Mouse (Mus musculus) heart, postnatal 36 days (tissue): ENCODE data around the gene Miip. TPM values are rescaled to one million over a fixed set of nuclear protein-coding genes. Genes with fewer than 3 reads are reported as not detected.
"Not testable (repeated sequence)": the region's sequence is repeated elsewhere in the genome, so short reads cannot be mapped to it uniquely, and the experiment has no call there.

ENCODE experiments used
- DNase-seq, 2 experiments: peaks; one replicate each; pipeline ENCODE4 v3.0.0; 2021 to 2022
- intact Hi-C: fragments of 180-260 bp; cut with DNase I; formaldehyde crosslinking; loops from one replicate; pipeline ENCODE4 v1.15.1; 2025
- total RNA-seq, 2 experiments: library from RNA; stranded (reverse); gene quantifications; 2 replicates each; pipeline ENCODE4 v1.2.3; 2021

Miip gene
- total RNA-seq, 2 experiments from 2014 or later: 7.6 to 8.6 TPM

GRCm38 (mm10) chr4:147875852-147876575 is 7.4 kb upstream of the Miip start:
- DNase-seq: no peak
- intact Hi-C loops: no loop called here

GRCm38 (mm10) chr4:147869238-147869637 is 622 bp upstream of the Miip start:
- no peak for DNase-seq
- intact Hi-C loops: loop anchor here (2.0 to 5.0 kb wide), 3 partner anchors 18 to 462 kb away; partner anchors contain the start of gene 2510039O18Rik

- intact Hi-C loops: loop anchor here (2.0 to 5.0 kb wide), 3 partner anchors 17 to 461 kb away; partner anchors contain the start of gene 2510039O18Rik
These were observed 810 bp downstream of the Miip start for GRCm38 (mm10) chr4:147867563-147868449.

GRCm38 (mm10) chr4:147866793-147867192 is 1.8 kb downstream of the Miip start:
- DNase-seq: not testable (repeated sequence)
- intact Hi-C loops: loop anchor here (5.0 kb wide), 1 partner anchor 459 kb away; no protein-coding TSS in a partner anchor

More at GRCm38 (mm10) chr4:147867563-147868449, 810 bp downstream of the Miip start:
- no peak for DNase-seq

- no peak for DNase-seq
- intact Hi-C loops: loop anchor here (5.0 kb wide), 1 partner anchor 459 kb away; no protein-coding TSS in a partner anchor
These were observed 2.6 kb downstream of the Miip start for GRCm38 (mm10) chr4:147866056-147866455.

- DNase-seq: no peak
- intact Hi-C loops: loop anchor here (5.0 kb wide), 1 partner anchor 458 kb away; no protein-coding TSS in a partner anchor
These were observed 3.0 kb downstream of the Miip start for GRCm38 (mm10) chr4:147865651-147866050.

GRCm38 (mm10) chr4:147862051-147862450 is 6.6 kb downstream of the Miip start:
- DNase-seq: no peak
- intact Hi-C loops: no loop called here

GRCm38 (mm10) chr4:147850776-147851175 is 17.8 kb downstream of the Miip start:
- intact Hi-C loops: loop anchor here (2.0 kb wide), 1 partner anchor 18 kb away; the partner anchor contains the start of genes Fv1 and Miip
- DNase-seq: no peak

GRCm38 (mm10) chr4:147848584-147848991 is 20.0 kb downstream of the Miip start:
- no peak for DNase-seq
- intact Hi-C loops: loop anchor here (5.0 to 10.0 kb wide), 2 partner anchors 36 to 404 kb away; no protein-coding TSS in a partner anchor

- intact Hi-C loops: loop anchor here (5.0 to 10.0 kb wide), 2 partner anchors 36 to 403 kb away; no protein-coding TSS in a partner anchor
- DNase-seq: peak; percentile 68 to 76
These were observed 20.7 kb downstream of the Miip start, which contains the start of gene Zfp933 for GRCm38 (mm10) chr4:147847614-147848583. Zfp933 (minus strand) TSS chr4:147848366.

- no peak for DNase-seq
- intact Hi-C loops: loop anchor here (10.0 kb wide), 1 partner anchor 398 kb away; no protein-coding TSS in a partner anchor
These were observed 25.7 kb downstream of the Miip start for GRCm38 (mm10) chr4:147842871-147843270.

GRCm38 (mm10) chr4:147839282-147839681 is 29.3 kb downstream of the Miip start:
- DNase-seq: peak; percentile 17 to 22
- intact Hi-C loops: not testable (repeated sequence)

GRCm38 (mm10) chr4:147824389-147824788 is 44.2 kb downstream of the Miip start:
- intact Hi-C loops: no loop called here
- DNase-seq: no peak

GRCm38 (mm10) chr4:147821414-147821813 is 47.2 kb downstream of the Miip start:
- intact Hi-C loops, DNase-seq: not testable (repeated sequence)

GRCm38 (mm10) chr4:147819659-147820058 is 49.0 kb downstream of the Miip start:
- intact Hi-C loops: loop anchor here (10.0 kb wide), 1 partner anchor 255 kb away; no protein-coding TSS in a partner anchor
- DNase-seq: not testable (repeated sequence)

- intact Hi-C loops: loop anchor here (5.0 to 10.0 kb wide), 2 partner anchors 33 to 250 kb away; partner anchors contain the start of gene Zfp933
- no peak for DNase-seq
These were observed 53.9 kb downstream of the Miip start for GRCm38 (mm10) chr4:147814592-147815167.

GRCm38 (mm10) chr4:147813249-147813765 is 55.3 kb downstream of the Miip start:
- intact Hi-C loops: loop anchor here (5.0 to 10.0 kb wide), 2 partner anchors 34 to 249 kb away; partner anchors contain the start of gene Zfp933
- DNase-seq: no peak
